Mouse (Mus musculus) heart, postnatal 0 days (tissue): ENCODE measurements around the gene Pdgfa.
A peak's percentile ranks its signal among the peaks of the same experiment; 100 is the strongest.

Experiments
- CTCF ChIP-seq: IDR thresholded peaks from 2 replicates; pipeline ENCODE4 v1.5.1; 2016; ENCODE audit warnings: antibody characterized with exemption, control low read depth, low read depth
- EP300 ChIP-seq: IDR thresholded peaks from 2 replicates; pipeline ENCODE4 v1.6.1; 2016; ENCODE audit warnings: antibody characterized with exemption, low read depth

GRCm38 (mm10) chr5:139007141-139007775, 10.1 kb upstream of the Pdgfa start:
- no peak for TF ChIP-seq EP300
- peak; percentile 51 for TF ChIP-seq CTCF
